In genomic region chr11:111522716-111523115, GRCm38 (mm10) we compare ENCODE assay signal across 9 mouse cellular contexts.
DNase-seq lines count a peak whose midpoint lies in the region; ATAC-seq lines count a peak whose summit lies in the region.
"Had no signal": no experiment of that assay in that cellular context is flagged by ENCODE, and none has a peak within 500 bp of the region (broad histone marks: within the 10 kb centered on the region; RNA-seq: fewer than 3 reads in every experiment).

No protein-coding gene starts in this region.

- no peaks in the 10 kb centered on the region for H3K4me1 ChIP-seq in midbrain, embryonic 14.5 days (ENCODE audit: control insufficient read depth, insufficient read depth, low read length)
- H3K4me1 ChIP-seq in kidney, embryonic 15.5 days, result no peaks in the 10 kb centered on the region

- H3K27ac ChIP-seq in midbrain, embryonic 14.5 days (replicated peaks; ENCODE audit: low read depth, low read length), result peak overlapping the region; percentile 37; the same call in 1 of the 2 replicates
- no peak overlapping the region for H3K27ac ChIP-seq in kidney, embryonic 15.5 days
- H3K27ac ChIP-seq: macrophage had no signal

- H3K27me3 ChIP-seq in midbrain, embryonic 14.5 days (ENCODE audit: control insufficient read depth, insufficient read depth, low read length), result no peaks in the 10 kb centered on the region
- no peaks in the 10 kb centered on the region for H3K27me3 ChIP-seq in kidney, embryonic 15.5 days

- WGBS in midbrain, embryonic 14.5 days, result 36% methylated on average over 8 of the region's 8 CpGs
- WGBS in kidney, embryonic 15.5 days, result 66% methylated on average over 8 of the region's 8 CpGs

- peak; percentile 16 for DNase-seq in cerebellum, adult 9-11 months
- no peak for DNase-seq in cerebellum, adult 11 months
- peak; percentile 12 to 30 for DNase-seq in cerebellum, postnatal 36 days
- DNase-seq in layer of hippocampus, adult 18-20 months (ENCODE audit: low spot score in 2 of 2), result peak; percentile 79 to 89
- peak; percentile 78 for DNase-seq in midbrain, embryonic 14.5 days
- DNase-seq in thymus, postnatal 36 days, result no peak

- no peak overlapping the region for H3K9ac ChIP-seq in midbrain, embryonic 14.5 days (replicated peaks; ENCODE audit: low read length)
- no peak overlapping the region for H3K9ac ChIP-seq in kidney, embryonic 15.5 days

- H3K4me3 ChIP-seq in midbrain, embryonic 14.5 days (replicated peaks; ENCODE audit: low read depth, low read length), result no peak overlapping the region
- H3K4me3 ChIP-seq in kidney, embryonic 15.5 days (replicated peaks), result no peak overlapping the region

- no peaks in the 10 kb centered on the region for H3K36me3 ChIP-seq in midbrain, embryonic 14.5 days (ENCODE audit: control insufficient read depth, insufficient read depth, low read length)
- no peaks in the 10 kb centered on the region for H3K36me3 ChIP-seq in kidney, embryonic 15.5 days

- peak; percentile 48; the same call in 1 of the 2 replicates for ATAC-seq in midbrain, embryonic 14.5 days (ENCODE audit: low FRiP score, low TSS enrichment)
- ATAC-seq in CD4-positive, CD25-positive, alpha-beta regulatory T cell, adult 4 months, result no peak
- no peak for ATAC-seq in kidney, embryonic 15.5 days (replicated peaks; ENCODE audit: low FRiP score)

- no peaks in the 10 kb centered on the region for H3K9me3 ChIP-seq in midbrain, embryonic 14.5 days (ENCODE audit: control insufficient read depth, low read length)
- H3K9me3 ChIP-seq in kidney, embryonic 15.5 days (replicated peaks), result no peaks in the 10 kb centered on the region

- peak overlapping the region; percentile 17 for H3K4me2 ChIP-seq in midbrain, embryonic 14.5 days (ENCODE audit: low read length)
- no peak overlapping the region for H3K4me2 ChIP-seq in kidney, embryonic 15.5 days

Comparison
In these comparisons a context has a peak if more than half of its experiments do, and no peak if none do; other contexts are left out.
1. DNase-seq: peak in cerebellum, adult 9-11 months (single experiment), cerebellum, postnatal 36 days (2 of 2), layer of hippocampus, adult 18-20 months (2 of 2) and midbrain, embryonic 14.5 days (single experiment); none in cerebellum, adult 11 months (single experiment) and thymus, postnatal 36 days (0 of 2).